Mouse (Mus musculus) left cerebral cortex, postnatal 25 days (tissue): Measurements from ENCODE around the gene Slc23a2. TPM values are rescaled to one million over a fixed set of nuclear protein-coding genes. Genes with fewer than 3 reads are reported as not detected.

Experiments
- DNase-seq, 2 experiments: peaks; one replicate each; pipeline ENCODE4 v3.0.0; 2022; ENCODE audit warnings: low spot score in 2 of 2, mixed read lengths in 1 of 2
- intact Hi-C: fragments of 180-260 bp; cut with DNase I; formaldehyde crosslinking; loops from one replicate; pipeline ENCODE4 v1.15.1; 2025
- total RNA-seq, 2 experiments: library from RNA; stranded (reverse); gene quantifications; 2 replicates each; pipeline ENCODE4 v1.2.3; 2021

Slc23a2 gene
- total RNA-seq, 2 experiments from 2014 or later, result 134 to 144 TPM

DNA sequence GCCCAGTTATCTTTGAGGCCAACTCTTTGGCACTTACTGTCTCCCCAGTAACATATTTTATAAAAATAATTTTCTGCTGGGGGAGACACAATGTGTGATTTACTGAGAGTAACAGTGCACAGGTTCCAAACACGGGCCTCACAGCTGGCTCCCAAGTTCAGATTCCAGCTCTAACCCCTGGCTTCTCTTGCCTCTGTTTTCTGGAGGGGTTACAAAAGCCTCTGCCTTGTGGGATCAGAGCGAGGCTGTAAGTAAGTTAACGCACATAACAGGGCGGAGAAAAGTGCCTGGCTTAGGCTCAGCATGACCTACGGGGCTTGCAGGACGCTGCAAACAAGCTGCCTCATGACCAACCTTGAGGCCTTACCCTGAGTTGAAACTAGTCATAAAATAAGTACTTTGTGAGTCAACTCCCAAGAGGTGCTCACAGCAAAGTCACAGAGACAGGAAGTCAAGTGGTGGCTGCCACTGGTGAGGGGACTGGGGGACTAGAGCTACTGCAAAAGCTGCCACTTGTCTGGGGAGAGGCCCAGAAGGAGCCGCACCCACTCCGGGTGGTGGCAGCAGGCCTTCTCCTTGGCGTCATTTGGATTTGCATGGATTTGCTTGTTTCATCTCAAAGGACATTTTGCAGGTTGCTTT, 140.3 kb downstream of the Slc23a2 start:
- intact Hi-C loops, result no loop called here
- DNase-seq, result no peak

DNA sequence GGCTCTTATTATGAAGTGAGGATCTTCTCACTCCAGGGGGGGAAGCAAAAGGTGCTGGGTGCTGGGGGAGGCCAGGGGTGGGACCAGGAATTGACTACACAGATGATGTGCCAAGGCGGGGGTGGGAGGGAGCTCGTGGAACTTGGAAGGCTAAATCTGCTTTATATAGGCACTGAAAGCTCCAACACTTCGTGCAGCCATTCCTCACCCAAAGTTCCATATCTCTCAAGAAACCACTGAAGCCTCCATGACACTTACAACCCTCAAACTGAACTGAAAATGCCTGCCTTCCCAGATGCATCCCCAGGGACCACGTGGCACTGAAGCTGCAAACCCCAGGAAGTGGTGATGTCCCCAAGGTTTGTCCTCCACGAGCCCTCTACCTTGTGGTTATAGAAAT, 141.0 kb downstream of the Slc23a2 start:
- DNase-seq, result no peak
- intact Hi-C loops, result no loop called here

Other genes with a start within 250 kb of the Slc23a2 start
- 100 to 1,000 TPM; 698 to 767 TPM for gene Prnp, start 235.2 kb downstream of the Slc23a2 start, total RNA-seq
- under 1 TPM; 0.09 to 0.37 TPM for gene Prn, start 235.2 kb downstream of the Slc23a2 start, total RNA-seq
- gene Prnd, start 194.2 kb downstream of the Slc23a2 start, total RNA-seq, result not detected
- gene Rassf2, start 114.8 kb downstream of the Slc23a2 start, total RNA-seq, result 10 to 100 TPM; 36.1 to 38.7 TPM
- gene Tmem230, start 102.7 kb upstream of the Slc23a2 start, total RNA-seq, result 10 to 100 TPM; 32.1 TPM
- 10 to 100 TPM; 49.1 to 51.8 TPM for gene Pcna, start 108.2 kb upstream of the Slc23a2 start, total RNA-seq
- 100 to 1,000 TPM; 234 to 245 TPM for gene Cds2, start 118.0 kb upstream of the Slc23a2 start, total RNA-seq
- 1 to 10 TPM; 1.5 to 4.0 TPM for gene Prokr2, start 240.3 kb upstream of the Slc23a2 start, total RNA-seq